Mouse (Mus musculus) CH12.LX (cell line): ENCODE data around the gene Tep1. TPM values are rescaled to one million over a fixed set of nuclear protein-coding genes. Genes with fewer than 3 reads are reported as not detected.

Source experiments
- DNase-seq: peaks from one replicate; pipeline ENCODE4 v3.0.0-alpha.2; 2013; ENCODE audit errors: extremely low read depth
- H3K27ac ChIP-seq: 2 replicates; pipeline ENCODE4 v1.5.1; 2012; ENCODE audit warnings: low read depth, mild to moderate bottlenecking, control low read depth, moderate library complexity; ENCODE audit not compliant: insufficient read depth
- H3K27me3 ChIP-seq: replicated peaks from 2 replicates; pipeline ENCODE3; 2012; ENCODE audit warnings: inconsistent platforms
- H3K36me3 ChIP-seq, 2 experiments: replicated peaks in 1 of 2; 2 replicates each; pipeline versions ENCODE3 to v1.6.1; 2012; ENCODE audit warnings: inconsistent platforms in 1 of 2, low read length in 1 of 2, mild to moderate bottlenecking in 1 of 2, mixed read lengths in 1 of 2, moderate library complexity in 1 of 2; ENCODE audit not compliant: control insufficient read depth in 1 of 2, insufficient read depth in 1 of 2
- H3K4me1 ChIP-seq, 2 experiments: 2 replicates each; pipeline ENCODE4 v1.6.1; 2012; ENCODE audit warnings: inconsistent platforms in 1 of 2, moderate library complexity in 1 of 2; ENCODE audit not compliant: insufficient read depth in 2 of 2, control insufficient read depth in 1 of 2
- H3K4me2 ChIP-seq: 2 replicates; pipeline ENCODE4 v1.6.1; 2012; ENCODE audit warnings: low read depth, mild to moderate bottlenecking, control low read depth; ENCODE audit not compliant: poor library complexity, insufficient read depth, severe bottlenecking
- H3K4me3 ChIP-seq, 3 experiments: fragments of 150-350 bp in 1 of 3; sonication (generic) in 1 of 3; replicated peaks in 1 of 3; 2 replicates each; pipeline versions ENCODE3 to v1.5.1; 2011 to 2012; ENCODE audit warnings: low read depth in 2 of 3, low read length in 2 of 3, mild to moderate bottlenecking in 2 of 3, moderate library complexity in 2 of 3, control low read depth in 1 of 3, improper control_type of control experiment in 1 of 3, inconsistent platforms in 1 of 3, mixed read lengths in 1 of 3; ENCODE audit not compliant: poor library complexity in 1 of 3
- H3K79me2 ChIP-seq: replicated peaks from 2 replicates; pipeline ENCODE4 v1.6.1; 2012; ENCODE audit warnings: mild to moderate bottlenecking, moderate library complexity; ENCODE audit not compliant: control insufficient read depth, poor library complexity, insufficient read depth, severe bottlenecking; ENCODE audit errors: extremely low read depth
- H3K9ac ChIP-seq: 2 replicates; pipeline ENCODE4 v1.6.1; 2012; ENCODE audit warnings: low read depth, mild to moderate bottlenecking, control low read depth, moderate library complexity; ENCODE audit not compliant: insufficient read depth
- H3K9me3 ChIP-seq: replicated peaks from 2 replicates; pipeline ENCODE3; 2012; ENCODE audit warnings: low read length, inconsistent platforms, mixed read lengths
- BHLHE40 ChIP-seq: IDR thresholded peaks from 2 replicates; pipeline ENCODE4 v1.6.1; 2011; ENCODE audit warnings: mild to moderate bottlenecking, low read depth, low read length, improper control_type of control experiment
- CHD1 ChIP-seq: IDR thresholded peaks from 2 replicates; pipeline ENCODE4 v1.6.1; 2012; ENCODE audit warnings: low read depth, low read length, improper control_type of control experiment, inconsistent platforms
- CHD2 ChIP-seq: IDR thresholded peaks from 2 replicates; pipeline ENCODE4 v1.6.1; 2011; ENCODE audit warnings: low read length, improper control_type of control experiment
- CTCF ChIP-seq, 2 experiments: IDR thresholded peaks in 1 of 2; conservative IDR thresholded peaks in 1 of 2; 2 replicates each; pipeline ENCODE4 v1.5.1; 2011 to 2012; ENCODE audit warnings: low read depth in 2 of 2, low read length in 2 of 2, improper control_type of control experiment in 1 of 2, inconsistent platforms in 1 of 2, mild to moderate bottlenecking in 1 of 2, moderate library complexity in 1 of 2
- E2F4 ChIP-seq: IDR thresholded peaks from 2 replicates; pipeline ENCODE4 v1.6.1; 2011; ENCODE audit warnings: low read depth, low read length, improper control_type of control experiment; ENCODE audit not compliant: insufficient replicate concordance
- ELF1 ChIP-seq: IDR thresholded peaks from 2 replicates; pipeline ENCODE4 v1.6.1; 2014; ENCODE audit warnings: low read depth, mild to moderate bottlenecking, inconsistent platforms, low read length, improper control_type of control experiment
- EP300 ChIP-seq: IDR thresholded peaks from 2 replicates; pipeline ENCODE4 v1.6.1; 2011; ENCODE audit warnings: low read length, improper control_type of control experiment
- ETS1 ChIP-seq: conservative IDR thresholded peaks from 2 replicates; pipeline ENCODE4 v1.6.1; 2012; ENCODE audit warnings: low read depth, mild to moderate bottlenecking, inconsistent platforms, low read length, improper control_type of control experiment, moderate library complexity
- GABPA ChIP-seq: IDR thresholded peaks from 2 replicates; pipeline ENCODE4 v1.6.1; 2012; ENCODE audit warnings: low read depth, low read length, improper control_type of control experiment, inconsistent platforms; ENCODE audit not compliant: insufficient replicate concordance
- HCFC1 ChIP-seq: IDR thresholded peaks from 2 replicates; pipeline ENCODE4 v1.6.1; 2012; ENCODE audit warnings: low read depth, mild to moderate bottlenecking, inconsistent platforms, low read length, improper control_type of control experiment
- IRF4 ChIP-seq: IDR thresholded peaks from 2 replicates; pipeline ENCODE4 v1.6.1; 2014; ENCODE audit warnings: low read depth, mild to moderate bottlenecking, inconsistent platforms, low read length, improper control_type of control experiment
- JUN ChIP-seq: IDR thresholded peaks from 2 replicates; pipeline ENCODE4 v1.6.1; 2011; ENCODE audit warnings: low read depth, mild to moderate bottlenecking, low read length, improper control_type of control experiment, moderate library complexity; ENCODE audit not compliant: insufficient read depth
- JUND ChIP-seq: conservative IDR thresholded peaks from 2 replicates; pipeline ENCODE4 v1.6.1; 2011; ENCODE audit warnings: low read depth, low read length, improper control_type of control experiment
- KAT2A ChIP-seq: IDR thresholded peaks from 2 replicates; pipeline ENCODE4 v1.6.1; 2012; ENCODE audit warnings: low read length, improper control_type of control experiment, inconsistent platforms; ENCODE audit not compliant: insufficient replicate concordance
- MAFK ChIP-seq: IDR thresholded peaks from 2 replicates; pipeline ENCODE4 v1.6.1; 2011; ENCODE audit warnings: low read length, improper control_type of control experiment; ENCODE audit not compliant: insufficient replicate concordance
- MAX ChIP-seq: IDR thresholded peaks from 2 replicates; pipeline ENCODE4 v1.6.1; 2011; ENCODE audit warnings: low read length, improper control_type of control experiment
- MAZ ChIP-seq: IDR thresholded peaks from 2 replicates; pipeline ENCODE4 v1.6.1; 2012; ENCODE audit warnings: low read depth, mild to moderate bottlenecking, inconsistent platforms, low read length, improper control_type of control experiment, moderate library complexity
- MEF2A ChIP-seq: IDR thresholded peaks from 2 replicates; pipeline ENCODE4 v1.6.1; 2014; ENCODE audit warnings: low read depth, mild to moderate bottlenecking, inconsistent platforms, low read length, improper control_type of control experiment, borderline replicate concordance
- MXI1 ChIP-seq: IDR thresholded peaks from 2 replicates; pipeline ENCODE4 v1.6.1; 2011; ENCODE audit warnings: mild to moderate bottlenecking, low read depth, low read length, improper control_type of control experiment
- MYC ChIP-seq: IDR thresholded peaks from 2 replicates; pipeline ENCODE4 v1.6.1; 2011; ENCODE audit warnings: low read depth, mild to moderate bottlenecking, improper control_type of control experiment, low read length
- NELFE ChIP-seq: IDR thresholded peaks from 2 replicates; pipeline ENCODE4 v1.6.1; 2011; ENCODE audit warnings: low read depth, low read length, improper control_type of control experiment
- NRF1 ChIP-seq: IDR thresholded peaks from 2 replicates; pipeline ENCODE4 v1.6.1; 2014; ENCODE audit warnings: low read depth, mild to moderate bottlenecking, inconsistent platforms, low read length, improper control_type of control experiment, moderate library complexity
- PAX5 ChIP-seq: IDR thresholded peaks from 2 replicates; pipeline ENCODE4 v1.6.1; 2012; ENCODE audit warnings: low read length, inconsistent platforms, mixed read lengths
- POLR2A ChIP-seq: IDR thresholded peaks from 2 replicates; pipeline ENCODE4 v1.6.1; 2011; ENCODE audit warnings: low read depth, mild to moderate bottlenecking, improper control_type of control experiment, low read length
- POLR2AphosphoS2 ChIP-seq: IDR thresholded peaks from 2 replicates; pipeline ENCODE4 v1.6.1; 2011; ENCODE audit warnings: low read depth, low read length, improper control_type of control experiment
- RAD21 ChIP-seq: IDR thresholded peaks from 2 replicates; pipeline ENCODE4 v1.6.1; 2011; ENCODE audit warnings: low read depth, mild to moderate bottlenecking, low read length, improper control_type of control experiment, moderate library complexity
- RCOR1 ChIP-seq: conservative IDR thresholded peaks from 2 replicates; pipeline ENCODE4 v1.6.1; 2012; ENCODE audit warnings: low read depth, mild to moderate bottlenecking, inconsistent platforms, low read length, improper control_type of control experiment
- SIN3A ChIP-seq: IDR thresholded peaks from 2 replicates; pipeline ENCODE4 v1.6.1; 2012; ENCODE audit warnings: low read length, improper control_type of control experiment, inconsistent platforms
- SMC3 ChIP-seq: IDR thresholded peaks from 2 replicates; pipeline ENCODE4 v1.6.1; 2011; ENCODE audit warnings: low read depth, low read length, improper control_type of control experiment
- TBP ChIP-seq: conservative IDR thresholded peaks from 2 replicates; pipeline ENCODE4 v1.6.1; 2011; ENCODE audit warnings: low read depth, low read length, improper control_type of control experiment
- TCF12 ChIP-seq: IDR thresholded peaks from 2 replicates; pipeline ENCODE4 v1.6.1; 2014; ENCODE audit warnings: low read depth, mild to moderate bottlenecking, inconsistent platforms, low read length, improper control_type of control experiment
- UBTF ChIP-seq: IDR thresholded peaks from 2 replicates; pipeline ENCODE4 v1.6.1; 2012; ENCODE audit warnings: low read depth, mild to moderate bottlenecking, inconsistent platforms, low read length, improper control_type of control experiment, moderate library complexity
- USF1 ChIP-seq: IDR thresholded peaks from 2 replicates; pipeline ENCODE4 v1.6.1; 2014; ENCODE audit warnings: low read depth, mild to moderate bottlenecking, inconsistent platforms, low read length, improper control_type of control experiment
- USF2 ChIP-seq: conservative IDR thresholded peaks from 2 replicates; pipeline ENCODE4 v1.6.1; 2011; ENCODE audit warnings: low read depth, low read length, improper control_type of control experiment
- ZC3H11A ChIP-seq: IDR thresholded peaks from 2 replicates; pipeline ENCODE4 v1.6.1; 2012; ENCODE audit warnings: low read depth, mild to moderate bottlenecking, inconsistent platforms, low read length, improper control_type of control experiment
- ZKSCAN1 ChIP-seq: IDR thresholded peaks from 2 replicates; pipeline ENCODE4 v1.6.1; 2012; ENCODE audit warnings: low read depth, inconsistent platforms, low read length, improper control_type of control experiment, borderline replicate concordance
- ZMIZ1 ChIP-seq: IDR thresholded peaks from 2 replicates; pipeline ENCODE4 v1.6.1; 2012; ENCODE audit warnings: low read depth, mild to moderate bottlenecking, inconsistent platforms, low read length, improper control_type of control experiment
- ZNF384 ChIP-seq: IDR thresholded peaks from 2 replicates; pipeline ENCODE4 v1.6.1; 2012; ENCODE audit warnings: low read depth, low read length, improper control_type of control experiment, inconsistent platforms
- dilution Hi-C: fragments of 300-500 bp; cut with MboI; formaldehyde crosslinking; loops from 2 replicates; pipeline ENCODE4 v1.14.3; 2020; ENCODE audit warnings: low sequenced_read_pairs; ENCODE audit not compliant: extremely low pct_unique_long_range_greater_than_20kb, extremely low pct_ligation_motif_present
- in situ Hi-C: fragments of 300-500 bp; cut with MboI; formaldehyde crosslinking; loops from 3 replicates; pipeline ENCODE4 v1.14.3; 2019; ENCODE audit warnings: low sequenced_read_pairs, low pct_ligation_motif_present, low pct_unique_long_range_greater_than_20kb, mixed read lengths
- polyA plus RNA-seq: library from polyadenylated mRNA; unstranded; fragments of >175 nt; gene quantifications from 2 replicates; pipeline ENCODE4 v1.2.1, GENCODE M21; 2012; ENCODE audit warnings: low read depth; ENCODE audit not compliant: insufficient read length
- total RNA-seq, 2 experiments: library from RNA; depleted of rRNA; stranded (reverse); fragments of 300-350 nt in 1 of 2; fragments of >200 nt in 1 of 2; gene quantifications; 2 replicates each; pipeline ENCODE4 v1.2.3; 2012 to 2014

Gene Tep1
- total and polyA plus RNA-seq, 3 experiments = 4.1 to 14.7 (median 12.9) TPM

DNA sequence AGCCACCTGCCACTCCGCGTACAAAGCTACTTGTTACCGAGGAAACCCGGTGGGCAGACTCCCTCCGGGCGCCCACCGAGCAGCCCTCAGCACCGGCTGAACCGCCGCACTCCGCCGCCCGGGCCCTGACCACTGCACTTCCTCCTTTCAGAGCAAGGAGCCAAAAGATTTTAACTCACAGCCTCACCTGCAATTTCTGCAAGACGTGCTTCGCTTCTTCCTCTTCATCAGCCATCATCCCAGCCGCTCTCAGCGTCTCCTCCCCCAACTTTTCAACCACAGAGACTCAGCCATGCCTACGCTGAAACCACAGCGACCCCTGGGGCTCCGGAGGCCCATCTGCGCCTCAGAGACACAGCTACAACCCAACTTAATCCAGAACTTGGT lies 85.1 kb downstream of the Tep1 start, which contains the start of gene Ttc5:
Gene Ttc5 (minus strand): TSS at position 269 of the 387 bp plus-strand sequence.
- dilution Hi-C loops = no loop called here
- Histone ChIP-seq H3K9ac (peak within 1 kb of the TSS; percentile 80), H3K27me3 (no peaks in the 10 kb centered on the region), H3K27ac (no peak within 1 kb of the TSS), H3K4me3 (peak within 1 kb of the TSS; percentile 87 to 94 (median 89)), H3K4me1 (peaks cover 3 to 17% of the 10 kb centered on the region in 2 experiments; a peak in 2 of 4 replicates), H3K36me3 (peaks cover 10 to 29% of the 10 kb centered on the region in 2 experiments), H3K79me2 (peaks cover 19% of the 10 kb centered on the region), H3K4me2 (peak within 1 kb of the TSS; percentile 93), H3K9me3 (peaks cover 7% of the 10 kb centered on the region)
- in situ Hi-C loops = no loop called here
- DNase-seq = peak; percentile 93
- peak; percentile 81 to 85 for TF ChIP-seq CTCF (conservative IDR thresholded peaks at IDR 0.05 in 1 of 2, IDR thresholded peaks at IDR 0.05 in 1 of 2; ENCODE audit: low read depth in 2 of 2, low read length in 2 of 2)
- no peak for TF ChIP-seq E2F4
- TF ChIP-seq SMC3 = no peak
- no peak for TF ChIP-seq ZNF384
- 0 out of 2 replicates have a peak, but pooled peaks have one; percentile 17 for TF ChIP-seq MEF2A
- TF ChIP-seq KAT2A = no peak
- TF ChIP-seq USF2 = no peak
- TF ChIP-seq SIN3A = peak; percentile 82
- no peak for TF ChIP-seq ZC3H11A
- no peak for TF ChIP-seq USF1
- TF ChIP-seq UBTF = no peak
- peak; percentile 75 for TF ChIP-seq POLR2A
- TF ChIP-seq MAZ = no peak
- TF ChIP-seq RAD21 = no peak
- peak; percentile 88 for TF ChIP-seq TCF12
- no peak for TF ChIP-seq ZMIZ1
- 0 out of 2 replicates have a peak, but pooled peaks have one; percentile 31 for TF ChIP-seq NELFE
- no peak for TF ChIP-seq ZKSCAN1
- TF ChIP-seq MYC = peak; percentile 9; the same call in 1 of the 2 replicates
- no peak for TF ChIP-seq MAFK
- TF ChIP-seq TBP = peak; percentile 51; the same call in 1 of the 2 replicates
- no peak for TF ChIP-seq RCOR1
- no peak; the same call in none of the 2 replicates for TF ChIP-seq ELF1
- no peak for TF ChIP-seq POLR2AphosphoS2
- TF ChIP-seq ETS1 = no peak
- no peak for TF ChIP-seq MAX
- no peak for TF ChIP-seq NRF1
- peak; percentile 81 for TF ChIP-seq HCFC1
- TF ChIP-seq GABPA = peak; percentile 91
- no peak for TF ChIP-seq PAX5
- no peak; the same call in 1 of the 2 replicates for TF ChIP-seq BHLHE40
- TF ChIP-seq EP300 = no peak
- peak; percentile 49; the same call in 1 of the 2 replicates for TF ChIP-seq CHD2
- TF ChIP-seq MXI1 = no peak
- 0 out of 2 replicates have a peak, but pooled peaks have one; percentile 19 for TF ChIP-seq IRF4
- no peak for TF ChIP-seq JUND
- no peak for TF ChIP-seq CHD1
- TF ChIP-seq JUN = no peak
